Mouse (Mus musculus) gastrocnemius, adult 2 months (tissue): ENCODE data around the gene Stk32c. TPM values are rescaled to one million over a fixed set of nuclear protein-coding genes. Genes with fewer than 3 reads are reported as not detected.

Source experiments
- DNase-seq: peaks from one replicate; pipeline ENCODE4 v3.0.0; 2022
- H3K27ac ChIP-seq: fragments of 200-600 bp; 2 replicates; pipeline ENCODE4 v1.8.1; 2022; ENCODE audit warnings: mild to moderate bottlenecking
- H3K4me3 ChIP-seq: fragments of 200-600 bp; 2 replicates; pipeline ENCODE4 v1.8.1; 2022; ENCODE audit warnings: mild to moderate bottlenecking, moderate library complexity
- CTCF ChIP-seq: fragments of 200-600 bp; IDR thresholded peaks from 2 replicates; pipeline ENCODE4 v1.8.1; 2022; ENCODE audit warnings: antibody characterized with exemption, mild to moderate bottlenecking, moderate library complexity
- intact Hi-C: fragments of 180-260 bp; cut with DNase I; formaldehyde crosslinking; loops from one replicate; pipeline ENCODE4 v1.15.1; 2025
- total RNA-seq, 2 experiments: library from RNA; stranded (reverse); gene quantifications; 2 replicates each; pipeline ENCODE4 v1.2.3; 2021

Gene Stk32c
- total RNA-seq, 2 experiments from 2014 or later = 0.73 TPM; not detected in 1

DNA sequence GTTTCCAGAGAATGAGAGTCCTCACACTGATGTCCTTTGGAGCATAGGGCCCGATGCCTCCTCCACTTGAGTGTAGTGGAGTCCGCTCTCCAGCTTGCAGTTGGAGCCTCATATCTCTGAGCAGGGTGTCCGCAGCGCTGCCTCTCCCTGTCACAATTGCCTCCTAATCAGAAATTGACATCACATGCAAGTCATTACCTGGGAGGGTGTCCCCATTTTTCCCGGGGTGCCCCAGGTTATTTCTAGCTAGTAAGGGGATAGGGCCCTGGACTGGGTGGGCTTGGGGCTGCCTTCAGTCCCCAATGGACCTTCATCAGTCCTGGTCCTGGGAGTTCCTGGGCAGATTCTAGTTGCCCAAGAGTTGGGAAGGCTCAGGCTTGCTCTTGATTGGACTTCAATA, 120.4 kb downstream of the Stk32c start:
- no peak for TF ChIP-seq CTCF
- Histone ChIP-seq H3K27ac (no peak overlapping the region), H3K4me3 (no peak overlapping the region)
- peak; percentile 6 for DNase-seq
- intact Hi-C loops = no loop called here

DNA sequence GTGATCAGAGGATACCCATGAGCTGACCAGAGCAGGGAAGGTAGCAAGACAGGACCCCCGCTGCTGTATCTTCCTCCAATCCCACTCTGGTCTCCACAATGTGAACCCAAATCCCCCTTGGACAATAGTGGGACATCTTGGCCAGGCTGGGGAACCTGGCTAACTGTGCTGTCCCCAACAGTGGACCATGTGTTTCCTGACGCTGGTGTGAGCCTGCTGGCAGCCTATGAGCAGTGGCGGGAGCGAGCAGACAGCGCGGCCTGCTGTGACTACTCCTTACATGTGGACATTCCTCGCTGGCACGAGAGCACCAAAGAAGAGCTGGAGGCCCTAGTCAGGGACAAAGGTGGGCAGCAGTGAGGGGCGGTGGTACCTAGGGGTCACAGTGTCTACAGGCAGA, 121.4 kb downstream of the Stk32c start:
- TF ChIP-seq CTCF = no peak
- Histone ChIP-seq H3K4me3 (no peak overlapping the region), H3K27ac (no peak overlapping the region)
- intact Hi-C loops = no loop called here
- peak; percentile 10 for DNase-seq

DNA sequence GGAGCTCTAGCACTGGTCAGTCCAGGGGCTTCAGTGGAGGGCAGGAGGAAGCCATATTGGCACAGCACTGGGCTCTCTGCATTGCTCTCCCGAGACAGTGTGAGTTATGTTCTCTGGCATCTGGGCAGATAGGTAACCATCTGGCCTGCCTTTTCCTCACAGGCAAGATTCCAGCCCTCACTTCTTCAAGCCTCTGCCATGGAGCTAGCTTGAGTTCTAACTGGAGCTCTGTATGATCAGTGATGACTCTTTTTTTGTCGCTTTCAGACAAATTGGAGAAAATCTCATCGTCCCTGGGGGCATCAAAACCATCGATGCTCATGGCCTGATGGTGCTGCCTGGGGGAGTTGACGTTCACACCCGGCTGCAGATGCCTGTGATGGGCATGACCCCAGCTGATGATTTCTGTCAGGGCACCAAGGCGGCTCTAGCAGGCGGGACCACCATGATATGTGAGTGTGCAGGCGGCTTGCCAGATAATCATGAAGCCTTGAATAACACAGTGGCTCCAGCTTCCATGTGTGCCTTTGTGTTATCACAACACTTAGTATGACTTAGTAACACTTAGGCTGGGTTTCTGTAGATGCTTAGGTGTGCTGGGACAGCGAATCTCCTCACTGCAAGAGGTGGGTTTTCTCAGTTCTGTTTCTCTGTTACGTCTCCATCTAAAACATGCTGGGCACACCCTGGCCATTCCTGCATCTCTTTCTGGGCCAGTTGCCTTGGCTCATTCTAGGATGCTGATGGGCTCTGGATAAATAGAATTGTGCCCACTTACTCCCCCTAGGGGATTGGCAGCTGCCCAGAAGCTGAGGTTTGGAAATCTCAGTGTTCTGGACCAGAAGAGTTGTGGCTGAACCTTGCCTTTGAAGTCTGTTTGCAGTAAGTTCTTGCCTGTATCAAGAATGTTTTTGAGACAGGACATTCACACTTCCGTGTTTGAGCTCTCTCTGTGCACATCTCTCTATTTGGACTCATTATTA, 122.9 kb downstream of the Stk32c start:
- no peak for TF ChIP-seq CTCF
- H3K4me3 ChIP-seq = no peak overlapping the region
- H3K27ac ChIP-seq = no peak overlapping the region
- intact Hi-C loops = no loop called here
- DNase-seq = no peak

DNA sequence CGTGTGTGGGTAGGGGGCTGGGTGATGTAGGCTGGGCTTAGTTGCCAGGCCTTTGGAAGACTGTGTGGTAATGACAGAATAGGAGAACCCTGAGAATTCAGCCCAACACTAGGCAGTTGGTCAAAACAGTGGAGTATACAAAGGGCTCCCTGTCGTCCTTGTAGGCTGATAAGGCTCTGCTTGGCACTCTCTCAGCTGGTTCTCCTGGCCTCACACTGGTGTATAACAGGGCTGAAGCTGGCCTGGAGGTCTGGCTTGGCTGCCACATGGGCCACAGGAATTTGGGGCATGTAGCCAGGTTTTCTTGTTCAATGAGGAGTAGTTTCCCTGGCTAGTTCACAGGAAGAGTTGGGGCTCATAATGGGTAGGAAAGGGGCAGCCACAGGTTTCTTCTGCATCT, 125.3 kb downstream of the Stk32c start:
- intact Hi-C loops = no loop called here
- no peak for TF ChIP-seq CTCF
- Histone ChIP-seq H3K4me3 (no peak overlapping the region), H3K27ac (no peak overlapping the region)
- peak; percentile 9 for DNase-seq

DNA sequence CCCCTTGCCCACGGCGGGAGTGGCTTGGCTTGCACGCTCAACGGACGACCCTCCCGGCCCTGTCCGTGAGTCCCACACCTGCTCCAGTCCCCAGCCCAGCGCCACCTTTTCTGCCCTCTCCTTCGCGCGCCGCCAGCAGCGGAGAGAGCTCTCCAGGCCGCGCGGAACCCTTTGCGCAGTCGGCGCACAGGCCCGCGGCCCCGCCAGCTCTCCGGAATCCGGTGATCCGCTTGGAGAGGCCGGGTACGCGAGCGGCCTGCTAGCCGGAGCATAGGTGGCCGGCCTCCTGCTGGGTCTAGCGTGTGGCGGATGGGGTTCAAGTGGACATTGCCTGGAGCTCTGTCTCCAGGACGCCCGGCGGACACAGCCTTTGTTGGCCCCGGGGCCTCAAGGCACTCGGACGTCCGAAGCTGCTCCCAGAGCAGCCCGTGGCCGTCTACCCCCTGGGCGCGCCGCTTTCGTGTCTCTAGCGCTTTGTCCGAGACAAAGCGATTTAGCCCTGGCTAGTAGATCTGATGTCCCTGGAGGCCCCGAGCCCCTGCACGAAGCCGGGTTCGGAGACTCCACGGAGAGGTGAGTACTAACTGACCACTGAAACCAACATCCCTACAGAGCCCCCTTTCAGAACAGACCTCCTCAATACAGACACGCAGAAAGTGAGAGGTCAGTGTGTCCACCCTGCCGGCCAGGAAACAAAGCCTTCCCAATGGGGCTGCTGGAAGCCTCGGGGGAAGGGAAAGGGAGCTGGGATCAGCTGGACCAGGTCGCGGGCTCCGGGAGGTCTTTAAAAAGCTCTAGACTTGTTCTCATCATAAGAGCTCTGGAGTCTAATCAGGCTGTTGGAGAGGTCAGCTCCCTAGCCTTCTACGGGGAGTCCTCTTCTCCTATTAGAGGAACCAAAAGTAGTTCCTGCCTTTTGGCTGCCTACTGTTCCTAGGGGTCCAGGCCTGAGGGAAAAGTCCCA, 126.6 kb downstream of the Stk32c start:
- intact Hi-C loops = no loop called here

DNA sequence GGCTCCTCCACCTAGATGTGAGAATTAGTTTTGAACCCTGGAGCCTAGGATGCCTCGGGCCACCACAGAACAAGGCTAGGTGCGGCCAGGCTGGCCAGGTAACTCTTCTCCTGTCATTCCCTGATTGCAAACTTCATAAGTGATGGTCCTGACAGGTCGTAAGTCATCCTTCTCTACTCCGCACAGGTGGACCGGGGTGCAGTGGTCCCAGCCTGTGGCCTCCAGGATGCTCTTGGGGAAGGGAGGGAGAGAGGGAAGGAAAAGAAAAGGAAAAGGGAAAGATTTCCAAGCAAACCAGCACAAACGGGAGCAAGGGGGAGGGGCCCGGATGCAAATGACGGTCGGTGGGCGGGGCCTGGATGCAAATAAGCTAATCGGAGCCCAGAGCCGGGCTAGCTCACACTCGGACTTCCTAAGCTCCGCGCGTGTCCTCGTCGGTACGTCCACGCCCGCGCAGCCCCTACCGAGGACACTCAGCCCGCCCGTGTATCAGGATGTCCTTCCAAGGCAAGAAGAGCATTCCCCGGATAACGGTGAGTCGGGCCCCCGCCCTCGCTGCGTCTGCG, 127.4 kb downstream of the Stk32c start, which contains the start of gene Dpysl4:
Dpysl4 (plus strand) TSS at position 373 of the 566 bp plus-strand sequence.
- Histone ChIP-seq H3K4me3 (peak within 1 kb of the TSS; percentile 74), H3K27ac (peak within 1 kb of the TSS; percentile 35; the same call in 1 of the 2 replicates)
- TF ChIP-seq CTCF = no peak
- DNase-seq = peak; percentile 64
- intact Hi-C loops = no loop called here

More for the DNA sequence above, 126.6 kb downstream of the Stk32c start:
- peak overlapping the region; percentile 74 for H3K4me3 ChIP-seq
- peak; percentile 38 for DNase-seq
- no peak for TF ChIP-seq CTCF
- H3K27ac ChIP-seq = peak overlapping the region; percentile 35; the same call in 1 of the 2 replicates

DNA sequence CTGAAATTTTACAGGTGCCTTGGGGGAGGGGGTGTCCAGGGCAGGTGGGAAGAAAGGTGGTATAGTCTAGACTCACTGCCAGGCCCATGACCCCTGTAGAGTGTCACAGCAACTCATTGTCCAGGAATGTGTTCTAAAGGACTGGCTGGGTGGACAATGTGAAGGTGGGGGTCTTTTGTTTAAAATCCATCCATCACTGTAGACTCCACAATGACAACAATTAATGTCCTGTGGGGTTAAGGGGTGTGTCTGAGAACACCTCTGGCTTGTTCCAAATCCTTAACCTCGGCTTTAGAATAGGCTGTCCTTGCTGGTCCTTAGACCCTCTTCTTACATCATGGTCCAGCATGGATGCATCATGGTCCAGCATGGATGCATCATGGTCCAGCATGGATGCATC, 128.8 kb downstream of the Stk32c start:
- DNase-seq = no peak
- no peak for TF ChIP-seq CTCF
- Histone ChIP-seq H3K4me3 (no peak overlapping the region), H3K27ac (no peak overlapping the region)
- intact Hi-C loops = no loop called here

DNA sequence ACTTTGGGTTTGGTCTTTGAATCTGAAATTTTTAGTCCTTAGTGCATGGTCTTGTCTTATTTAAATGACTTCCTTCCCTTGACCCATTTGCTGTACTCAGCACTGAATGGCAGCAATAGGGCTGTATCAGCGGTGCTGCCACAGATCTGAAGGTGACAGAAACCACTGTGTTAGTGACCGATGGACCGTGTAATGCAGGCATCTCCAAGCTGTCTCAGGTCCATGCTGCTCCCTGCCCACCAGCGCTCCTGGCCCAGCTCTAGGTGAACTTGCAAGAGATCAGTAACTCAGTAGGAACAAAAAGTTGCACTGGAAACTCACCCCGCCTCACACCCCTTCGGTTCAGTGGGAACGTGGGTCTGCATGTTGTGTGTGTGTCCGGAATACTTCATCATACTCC, 130.8 kb downstream of the Stk32c start:
- Histone ChIP-seq H3K4me3 (no peak overlapping the region), H3K27ac (no peak overlapping the region)
- no peak for TF ChIP-seq CTCF
- intact Hi-C loops = no loop called here
- peak; percentile 6 for DNase-seq

DNA sequence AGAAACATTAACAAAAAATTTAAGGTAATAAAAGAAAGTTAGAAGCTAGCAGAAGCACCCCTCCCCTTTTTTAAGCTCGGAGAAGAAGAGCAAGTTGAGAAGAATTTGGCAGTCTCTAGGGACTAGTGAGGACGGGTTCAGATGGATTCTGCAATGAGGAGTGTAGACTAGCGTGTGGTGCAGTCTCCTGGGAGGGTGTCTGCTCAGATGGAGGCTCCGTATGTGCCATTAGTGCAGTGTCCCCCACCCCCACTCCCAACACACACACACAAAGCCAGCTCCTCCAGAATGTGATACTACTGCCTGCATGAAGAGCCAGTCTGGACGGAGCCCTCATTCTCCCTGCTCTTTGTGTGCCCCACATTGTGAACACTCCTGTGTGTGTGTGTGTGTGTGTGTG, 131.9 kb downstream of the Stk32c start:
- TF ChIP-seq CTCF = no peak
- H3K4me3 ChIP-seq = no peak overlapping the region
- no peak for DNase-seq
- H3K27ac ChIP-seq = no peak overlapping the region
- intact Hi-C loops = no loop called here

DNA sequence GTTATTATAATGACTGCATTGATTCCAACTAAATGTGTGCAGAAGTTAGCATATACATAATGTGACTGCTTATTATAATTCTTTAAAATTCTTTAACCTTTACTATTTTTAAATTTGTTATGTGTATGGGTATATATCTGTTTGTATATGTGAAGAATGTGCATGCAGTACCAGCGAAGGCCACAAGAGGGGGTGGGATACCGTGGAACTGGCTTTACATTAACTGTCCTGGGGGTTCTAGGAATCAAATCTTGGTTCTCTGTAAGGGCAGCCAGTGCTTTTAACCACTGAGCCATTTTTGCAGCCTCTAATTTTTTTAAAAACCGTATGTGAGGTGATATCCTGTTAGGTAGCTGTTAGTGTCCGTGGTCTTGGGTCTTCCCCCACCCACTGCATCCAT, 132.4 kb downstream of the Stk32c start:
- no peak overlapping the region for H3K4me3 ChIP-seq
- peak; percentile 4 for DNase-seq
- peak; percentile 48 for TF ChIP-seq CTCF
- no peak overlapping the region for H3K27ac ChIP-seq
- intact Hi-C loops = no loop called here

DNA sequence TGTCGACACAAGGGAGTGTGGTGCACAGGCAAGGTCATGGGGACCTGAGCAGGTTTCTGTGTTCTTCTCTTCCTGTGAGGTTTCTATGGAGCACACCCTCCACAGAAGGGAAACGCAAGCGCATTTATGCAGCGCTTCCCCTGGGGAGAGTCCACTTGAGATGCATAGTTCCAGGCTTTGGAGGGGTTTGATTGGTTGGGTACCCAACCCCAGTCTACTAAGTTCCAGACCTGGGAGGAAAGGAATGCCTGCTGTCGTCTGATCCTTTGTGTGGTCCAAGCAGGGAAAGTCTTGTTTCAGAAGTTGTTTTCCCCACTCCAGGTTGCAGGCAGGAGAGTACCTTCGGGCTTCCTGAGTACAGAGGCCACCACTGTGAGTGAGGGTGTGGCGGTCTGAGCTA, 134.0 kb downstream of the Stk32c start:
- peak; percentile 3 for DNase-seq
- no peak for TF ChIP-seq CTCF
- intact Hi-C loops = no loop called here
- Histone ChIP-seq H3K27ac (no peak overlapping the region), H3K4me3 (no peak overlapping the region)

DNA sequence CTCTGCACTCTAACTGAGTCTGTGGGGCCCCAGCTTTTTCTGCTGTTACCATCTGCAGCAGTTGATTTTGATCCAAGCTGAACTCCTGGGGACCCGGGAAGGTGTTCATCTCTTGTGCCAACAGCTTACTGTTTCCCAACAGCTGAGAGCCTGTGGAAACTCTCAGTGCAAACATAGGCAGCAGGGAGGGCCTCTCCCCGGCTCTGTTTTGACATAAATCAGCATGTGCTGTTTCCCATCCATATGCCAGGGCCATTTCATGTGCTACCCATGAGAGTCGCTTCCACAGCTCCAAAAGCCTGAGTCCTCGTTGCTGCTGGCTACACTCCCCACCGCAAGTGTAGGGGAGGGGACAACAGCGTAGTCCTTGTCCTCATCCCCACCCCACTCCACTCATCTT, 134.9 kb downstream of the Stk32c start:
- no peak overlapping the region for H3K27ac ChIP-seq
- intact Hi-C loops = no loop called here
- peak; percentile 4 for DNase-seq
- H3K4me3 ChIP-seq = no peak overlapping the region
- no peak for TF ChIP-seq CTCF
